Mouse (Mus musculus): ENCODE results near the gene Pgr. TPM values are rescaled to one million over a fixed set of nuclear protein-coding genes. Genes with fewer than 3 reads are reported as not detected.

The Pgr gene
- polyA plus RNA-seq, 1 experiment from 2014 or later = 0.97 TPM

GRCm38 (mm10) chr9:8970240-8970639 lies 70.6 kb downstream of the Pgr start:
- H3K27ac ChIP-seq = no peak overlapping the region
- no peak overlapping the region for H3K9ac ChIP-seq (ENCODE audit: low read depth, low read length)
- H3K27me3 ChIP-seq (ENCODE audit: insufficient read depth, low read length) = no peaks in the 10 kb centered on the region
- H3K4me2 ChIP-seq (ENCODE audit: low read length) = no peak overlapping the region
- ATAC-seq (replicated peaks; ENCODE audit: low FRiP score, low read depth) (no peak), DNase-seq (ENCODE audit: low spot score) (peak; percentile 49)
- no peaks in the 10 kb centered on the region for H3K9me3 ChIP-seq (replicated peaks; ENCODE audit: low read length)
- H3K4me3 ChIP-seq (replicated peaks; ENCODE audit: low read depth, low read length) = no peak overlapping the region
- no peaks in the 10 kb centered on the region for H3K4me1 ChIP-seq (replicated peaks; ENCODE audit: insufficient read depth, low read length)
- no peaks in the 10 kb centered on the region for H3K36me3 ChIP-seq (ENCODE audit: insufficient read depth, low read length)
- 28% methylated on average over 7 of the region's 7 CpGs for whole genome bisulfite sequencing
- TF ChIP-seq CTCF (IDR thresholded peaks at IDR 0.05; ENCODE audit: low read depth) = no peak

- no peaks in the 10 kb centered on the region for H3K9me3 ChIP-seq (replicated peaks; ENCODE audit: low read length)
- TF ChIP-seq CTCF (IDR thresholded peaks at IDR 0.05; ENCODE audit: low read depth) = no peak
- ATAC-seq (replicated peaks; ENCODE audit: low FRiP score, low read depth) (no peak), DNase-seq (ENCODE audit: low spot score) (no peak)
- 70% methylated on average over 2 of the region's 2 CpGs for WGBS
- no peaks in the 10 kb centered on the region for H3K4me1 ChIP-seq (replicated peaks; ENCODE audit: insufficient read depth, low read length)
- H3K27ac ChIP-seq = no peak within 1 kb of the TSS
- H3K36me3 ChIP-seq (ENCODE audit: insufficient read depth, low read length) = no peaks in the 10 kb centered on the region
- no peak within 1 kb of the TSS for H3K4me2 ChIP-seq (ENCODE audit: low read length)
- H3K4me3 ChIP-seq (replicated peaks; ENCODE audit: low read depth, low read length) = no peak within 1 kb of the TSS
- H3K27me3 ChIP-seq (ENCODE audit: insufficient read depth, low read length) = no peaks in the 10 kb centered on the region
- no peak within 1 kb of the TSS for H3K9ac ChIP-seq (ENCODE audit: low read depth, low read length)
Observed at GRCm38 (mm10) chr9:8971491-8971890, 71.9 kb downstream of the Pgr start, which contains the start of gene Gm16485. TSS of gene Gm16485 (plus strand) at chr9:8971791.

- H3K4me1 ChIP-seq (replicated peaks; ENCODE audit: insufficient read depth, low read length) = no peaks in the 10 kb centered on the region
- no peak for DNase-seq (ENCODE audit: low spot score)
- TF ChIP-seq CTCF (IDR thresholded peaks at IDR 0.05; ENCODE audit: low read depth) = no peak
- no peak overlapping the region for H3K9ac ChIP-seq (ENCODE audit: low read depth, low read length)
- H3K9me3 ChIP-seq (replicated peaks; ENCODE audit: low read length) = no peaks in the 10 kb centered on the region
- WGBS = 59% methylated on average over 2 of the region's 2 CpGs
- H3K4me2 ChIP-seq (ENCODE audit: low read length) = no peak overlapping the region
- no peaks in the 10 kb centered on the region for H3K27me3 ChIP-seq (ENCODE audit: insufficient read depth, low read length)
- H3K4me3 ChIP-seq (replicated peaks; ENCODE audit: low read depth, low read length) = no peak overlapping the region
- ATAC-seq (replicated peaks; ENCODE audit: low FRiP score, low read depth) = no peak
- H3K27ac ChIP-seq = no peak overlapping the region
- no peaks in the 10 kb centered on the region for H3K36me3 ChIP-seq (ENCODE audit: insufficient read depth, low read length)
Observed at GRCm38 (mm10) chr9:8977775-8978174, 78.1 kb downstream of the Pgr start.

- Histone ChIP-seq H3K4me1 (replicated peaks; ENCODE audit: insufficient read depth, low read length) (no peaks in the 10 kb centered on the region), H3K27ac (no peak overlapping the region), H3K27me3 (ENCODE audit: insufficient read depth, low read length) (no peaks in the 10 kb centered on the region), H3K36me3 (ENCODE audit: insufficient read depth, low read length) (no peaks in the 10 kb centered on the region), H3K4me3 (replicated peaks; ENCODE audit: low read depth, low read length) (no peak overlapping the region), H3K9me3 (replicated peaks; ENCODE audit: low read length) (no peaks in the 10 kb centered on the region), H3K4me2 (ENCODE audit: low read length) (no peak overlapping the region), H3K9ac (ENCODE audit: low read depth, low read length) (no peak overlapping the region)
- ATAC-seq (replicated peaks; ENCODE audit: low FRiP score, low read depth) (no peak), DNase-seq (ENCODE audit: low spot score) (peak; percentile 10)
- TF ChIP-seq CTCF (IDR thresholded peaks at IDR 0.05; ENCODE audit: low read depth) = no peak
- 71% methylated on average over 3 of the region's 3 CpGs for WGBS
Observed at GRCm38 (mm10) chr9:8982315-8982714, 82.7 kb downstream of the Pgr start.

GRCm38 (mm10) chr9:8996494-8996893 lies 96.9 kb downstream of the Pgr start:
- DNase-seq (ENCODE audit: low spot score) = no peak
- 74% methylated on average over 2 of the region's 2 CpGs for WGBS
- H3K36me3 ChIP-seq (ENCODE audit: insufficient read depth, low read length) = 0 out of 2 replicates have a peak, but pooled peaks cover 3% of the 10 kb centered on the region
- no peak overlapping the region for H3K4me3 ChIP-seq (replicated peaks; ENCODE audit: low read depth, low read length)
- no peak overlapping the region for H3K27ac ChIP-seq
- no peak overlapping the region for H3K4me2 ChIP-seq (ENCODE audit: low read length)
- no peaks in the 10 kb centered on the region for H3K27me3 ChIP-seq (ENCODE audit: insufficient read depth, low read length)
- no peak for ATAC-seq (replicated peaks; ENCODE audit: low FRiP score, low read depth)
- TF ChIP-seq CTCF (IDR thresholded peaks at IDR 0.05; ENCODE audit: low read depth) = no peak
- H3K4me1 ChIP-seq (replicated peaks; ENCODE audit: insufficient read depth, low read length) = no peaks in the 10 kb centered on the region
- H3K9me3 ChIP-seq (replicated peaks; ENCODE audit: low read length) = no peaks in the 10 kb centered on the region
- no peak overlapping the region for H3K9ac ChIP-seq (ENCODE audit: low read depth, low read length)

- ATAC-seq (replicated peaks; ENCODE audit: low FRiP score, low read depth) (no peak), DNase-seq (ENCODE audit: low spot score) (peak; percentile 41)
- no peaks in the 10 kb centered on the region for H3K9me3 ChIP-seq (replicated peaks; ENCODE audit: low read length)
- H3K4me2 ChIP-seq (ENCODE audit: low read length) = no peak overlapping the region
- H3K36me3 ChIP-seq (ENCODE audit: insufficient read depth, low read length) = 0 out of 2 replicates have a peak, but pooled peaks cover 8% of the 10 kb centered on the region
- H3K27me3 ChIP-seq (ENCODE audit: insufficient read depth, low read length) = no peaks in the 10 kb centered on the region
- TF ChIP-seq CTCF (IDR thresholded peaks at IDR 0.05; ENCODE audit: low read depth) = peak; percentile 52
- no peak overlapping the region for H3K4me3 ChIP-seq (replicated peaks; ENCODE audit: low read depth, low read length)
- no peak overlapping the region for H3K9ac ChIP-seq (ENCODE audit: low read depth, low read length)
- no peaks in the 10 kb centered on the region for H3K4me1 ChIP-seq (replicated peaks; ENCODE audit: insufficient read depth, low read length)
- no peak overlapping the region for H3K27ac ChIP-seq
Observed at GRCm38 (mm10) chr9:9001170-9001569, 101.5 kb downstream of the Pgr start.

- 94% methylated on average over 2 of the region's 2 CpGs for WGBS
- Histone ChIP-seq H3K9ac (ENCODE audit: low read depth, low read length) (no peak overlapping the region), H3K27ac (no peak overlapping the region), H3K4me1 (replicated peaks; ENCODE audit: insufficient read depth, low read length) (no peaks in the 10 kb centered on the region), H3K4me2 (ENCODE audit: low read length) (no peak overlapping the region), H3K36me3 (ENCODE audit: insufficient read depth, low read length) (0 out of 2 replicates have a peak, but pooled peaks cover 6% of the 10 kb centered on the region), H3K4me3 (replicated peaks; ENCODE audit: low read depth, low read length) (no peak overlapping the region), H3K9me3 (replicated peaks; ENCODE audit: low read length) (no peaks in the 10 kb centered on the region), H3K27me3 (ENCODE audit: insufficient read depth, low read length) (no peaks in the 10 kb centered on the region)
- no peak for ATAC-seq (replicated peaks; ENCODE audit: low FRiP score, low read depth)
- no peak for TF ChIP-seq CTCF (IDR thresholded peaks at IDR 0.05; ENCODE audit: low read depth)
- DNase-seq (ENCODE audit: low spot score) = no peak
Observed at GRCm38 (mm10) chr9:9015108-9015507, 115.5 kb downstream of the Pgr start.

Other genes with a start within 250 kb of the Pgr start
- gene Gm16485, start 72.0 kb downstream of the Pgr start, polyA plus RNA-seq (2015; fragmentation: Nextera tagmentation; extraction: Ambion mirVana) = 0.09 and 0.20 TPM in 2 replicates

Data from kidney, postnatal 0 days (tissue).